Mouse (Mus musculus): ENCODE results near the gene Prnd.

The Prnd gene

DNA sequence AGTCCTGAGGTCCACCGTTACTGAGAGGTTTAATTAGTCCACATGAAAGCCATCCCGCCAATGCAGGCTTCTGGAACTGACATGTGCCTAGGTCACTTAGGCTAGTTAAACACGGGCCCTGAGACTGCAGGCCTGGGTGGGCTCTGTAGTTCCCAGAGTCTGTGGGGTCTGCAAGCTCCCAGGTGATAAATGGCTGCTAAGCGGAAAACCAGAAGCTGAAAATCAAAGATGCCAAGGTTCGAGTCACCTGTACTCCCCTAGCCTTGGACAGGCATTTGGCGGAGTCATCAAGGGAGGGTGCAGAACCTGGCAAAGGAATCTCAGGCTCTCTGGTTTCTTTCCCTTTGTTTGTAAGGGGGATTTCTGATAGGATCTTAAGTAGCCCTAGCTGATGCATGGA is 9.2 kb upstream of the Prnd start:
- DNase-seq = no peak

DNA sequence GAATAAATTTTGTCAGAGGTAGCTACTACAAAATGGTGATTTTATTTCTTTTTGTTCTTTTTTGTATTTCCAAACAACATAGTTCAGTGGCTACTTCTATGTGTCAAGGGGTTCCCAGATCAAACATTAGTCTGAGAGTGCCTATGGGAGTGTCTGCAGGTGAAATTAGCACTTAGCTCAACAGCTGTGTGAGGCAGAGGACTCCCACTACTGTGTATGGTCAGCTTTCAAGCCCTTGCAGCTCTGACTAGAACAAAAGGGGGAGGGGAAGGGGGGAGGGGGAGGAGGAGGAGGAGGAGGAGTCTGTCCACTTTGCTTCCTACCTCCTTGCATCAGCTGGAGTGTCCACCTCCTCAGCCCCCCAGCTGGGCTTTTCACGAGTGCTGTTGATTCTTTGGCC is 6.3 kb upstream of the Prnd start:
- no peak for DNase-seq

DNA sequence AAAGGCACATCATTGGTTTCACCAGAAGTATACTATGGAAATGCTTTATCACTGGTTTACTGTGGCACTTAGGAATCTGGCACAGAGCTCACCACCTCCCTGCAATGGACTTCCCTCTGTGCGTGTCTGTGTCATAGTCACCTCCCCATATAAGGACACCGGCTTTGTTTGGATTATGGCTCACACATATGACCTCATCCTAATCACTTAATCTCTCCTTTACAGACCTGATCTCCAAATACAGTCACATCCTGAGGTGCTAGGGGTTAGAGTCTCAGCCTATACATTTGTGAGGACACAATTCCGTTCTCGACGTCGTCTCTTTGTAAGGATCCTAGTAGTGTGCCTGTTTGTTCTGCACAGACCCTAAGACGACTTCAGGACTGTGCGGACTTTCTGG is 5.4 kb upstream of the Prnd start:
- DNase-seq = no peak

DNA sequence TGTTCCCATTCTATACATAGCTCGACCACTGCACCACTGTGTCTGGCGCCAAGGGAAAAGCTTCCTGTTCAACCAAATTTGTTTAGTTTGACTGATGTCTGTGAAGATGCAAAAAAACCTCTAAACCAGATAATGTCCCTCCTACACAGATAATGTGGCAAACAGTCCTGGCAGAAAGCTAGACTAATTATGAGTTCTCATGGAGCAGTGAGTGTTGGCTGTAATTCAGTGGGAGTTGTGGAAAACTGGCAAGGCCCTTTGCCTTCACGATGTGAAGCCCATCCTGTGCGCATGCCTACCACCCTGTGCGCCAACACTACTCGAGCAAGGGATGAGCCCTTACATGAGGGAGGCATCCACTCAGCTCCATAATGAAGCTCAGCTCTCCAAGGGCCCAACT is 4.9 kb upstream of the Prnd start:
- DNase-seq = no peak

DNA sequence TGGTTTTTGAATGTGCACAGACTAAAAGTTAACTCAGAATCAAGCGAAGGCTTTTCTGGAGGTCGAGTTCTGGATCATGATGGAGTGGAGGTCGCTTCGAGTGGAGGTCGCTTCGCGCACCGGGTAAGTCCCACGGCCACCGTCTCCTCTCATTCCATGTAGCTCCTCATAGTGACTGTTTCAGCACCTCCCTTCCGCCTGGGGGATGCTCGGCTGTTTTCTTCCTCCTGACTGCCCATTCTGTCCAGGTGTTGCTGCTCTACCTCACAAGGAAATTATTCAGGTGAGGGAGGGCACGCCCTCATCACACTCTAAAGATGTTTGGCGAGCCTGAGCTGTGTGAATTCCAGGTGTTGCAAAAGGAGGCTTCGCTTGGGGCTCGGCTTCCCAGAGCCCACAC is 4.3 kb upstream of the Prnd start:
- no peak for DNase-seq

DNA sequence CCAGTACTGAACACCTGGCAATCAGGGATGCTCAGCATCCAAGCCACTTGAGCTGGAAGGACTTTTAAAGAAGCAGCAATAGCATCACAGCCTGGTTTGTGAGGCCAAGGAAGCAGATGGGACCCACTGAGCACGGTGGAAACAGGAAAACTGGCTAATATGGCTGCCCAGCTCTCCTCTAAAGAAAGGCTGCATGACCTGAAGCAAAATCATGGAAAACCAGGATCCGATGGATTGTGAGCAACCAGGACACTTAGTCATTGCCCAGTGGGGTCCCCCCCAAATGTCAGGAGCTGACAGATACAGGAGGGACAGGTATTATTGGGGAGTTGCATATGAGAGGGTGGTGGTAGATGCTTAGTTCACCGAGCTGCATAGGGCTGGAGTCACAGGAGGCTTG is 2.5 kb upstream of the Prnd start:
- DNase-seq = no peak

DNA sequence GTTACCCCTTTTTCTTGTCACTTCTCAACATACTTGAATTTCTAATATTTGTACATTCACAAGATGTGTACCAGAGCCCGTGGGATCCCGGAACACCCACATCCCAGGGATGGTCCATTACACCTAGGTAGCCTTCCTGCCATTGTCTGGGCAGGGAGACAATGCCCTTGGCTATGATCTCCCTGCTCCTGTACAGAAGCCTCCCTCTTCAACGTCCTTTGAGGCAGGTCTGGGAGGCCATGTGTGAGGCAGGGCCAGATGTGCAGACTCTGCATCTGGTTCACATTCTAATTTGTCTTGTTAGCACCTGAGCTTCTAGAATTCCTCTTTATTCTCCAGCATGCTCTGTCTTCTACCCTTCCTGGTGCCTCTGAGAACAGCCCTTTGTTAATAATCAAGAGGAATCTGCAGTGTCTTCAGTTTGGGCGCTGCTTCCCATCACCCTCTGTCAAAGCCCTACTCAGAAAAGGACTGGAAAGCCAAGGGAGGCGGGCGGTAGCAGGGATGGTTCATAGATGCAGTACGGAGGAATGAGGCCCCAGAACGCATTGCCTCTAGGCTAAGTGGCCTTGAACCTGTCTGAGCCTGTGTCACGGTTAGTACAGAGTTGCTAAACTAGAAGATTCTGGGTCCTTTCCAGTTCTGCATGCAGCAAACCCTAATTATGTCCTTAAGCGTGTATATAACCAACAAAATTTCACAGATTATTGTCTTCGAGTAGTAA is 1.6 kb upstream of the Prnd start:
- no peak for DNase-seq

DNA sequence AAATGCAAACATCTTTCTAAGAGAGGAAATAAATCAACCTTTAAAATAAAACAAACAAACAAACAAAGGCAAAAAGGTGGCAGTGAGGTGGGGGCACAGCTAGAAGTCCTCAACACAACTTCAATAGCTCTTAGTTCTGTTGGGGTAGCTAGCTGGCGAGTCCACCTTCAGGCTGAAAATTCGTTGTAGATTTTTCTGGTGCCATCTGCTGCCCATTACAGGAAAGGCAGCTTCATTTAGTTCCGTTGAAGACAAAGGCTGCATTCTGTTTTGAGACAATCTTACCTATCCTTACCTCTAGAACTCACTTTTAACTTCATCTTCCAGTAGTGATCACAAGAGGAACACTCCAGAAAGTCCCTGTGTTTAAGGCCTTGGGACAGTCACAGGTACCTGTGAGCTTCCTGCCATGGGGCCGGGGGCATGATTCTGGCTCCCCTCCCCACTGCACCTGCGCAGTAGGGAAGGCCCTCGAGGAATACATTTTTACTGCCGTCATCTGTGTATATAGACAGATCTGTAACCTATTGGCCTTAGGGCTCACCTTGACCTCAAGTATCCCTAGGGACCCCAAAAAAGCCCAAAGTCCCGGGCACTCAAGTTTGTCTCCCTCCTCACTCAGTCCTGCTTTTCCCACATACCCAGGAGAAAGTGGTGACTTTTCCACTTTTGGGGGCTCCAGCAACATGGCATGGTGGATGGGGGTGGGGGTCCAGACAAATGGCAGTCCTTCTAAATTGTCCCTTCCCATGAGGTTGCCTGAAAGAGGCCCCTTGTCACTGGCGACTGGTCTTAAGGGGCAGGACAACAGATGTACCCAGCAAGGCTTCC is 679 bp upstream of the Prnd start:
- peak; percentile 67 for DNase-seq

DNA sequence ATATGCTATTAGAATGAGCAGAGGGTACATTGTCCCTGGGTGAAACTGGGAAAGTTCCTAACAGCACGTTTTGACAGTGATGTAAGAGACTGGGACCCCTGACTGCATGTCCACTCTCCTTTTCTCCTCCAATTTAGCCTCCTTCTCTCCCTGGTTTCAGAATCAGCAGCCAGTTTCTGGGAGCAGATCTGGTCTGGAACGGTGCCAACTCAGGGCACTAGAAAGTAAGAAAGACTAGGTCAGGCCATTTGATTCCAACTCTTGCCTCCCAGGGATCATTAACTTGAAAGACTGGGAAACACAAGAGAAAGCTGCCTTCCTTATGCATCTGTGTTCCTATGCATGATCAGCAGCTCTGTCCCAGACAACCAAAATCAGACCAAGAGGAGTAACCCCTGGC is 1.8 kb downstream of the Prnd start:
- DNase-seq = no peak

DNA sequence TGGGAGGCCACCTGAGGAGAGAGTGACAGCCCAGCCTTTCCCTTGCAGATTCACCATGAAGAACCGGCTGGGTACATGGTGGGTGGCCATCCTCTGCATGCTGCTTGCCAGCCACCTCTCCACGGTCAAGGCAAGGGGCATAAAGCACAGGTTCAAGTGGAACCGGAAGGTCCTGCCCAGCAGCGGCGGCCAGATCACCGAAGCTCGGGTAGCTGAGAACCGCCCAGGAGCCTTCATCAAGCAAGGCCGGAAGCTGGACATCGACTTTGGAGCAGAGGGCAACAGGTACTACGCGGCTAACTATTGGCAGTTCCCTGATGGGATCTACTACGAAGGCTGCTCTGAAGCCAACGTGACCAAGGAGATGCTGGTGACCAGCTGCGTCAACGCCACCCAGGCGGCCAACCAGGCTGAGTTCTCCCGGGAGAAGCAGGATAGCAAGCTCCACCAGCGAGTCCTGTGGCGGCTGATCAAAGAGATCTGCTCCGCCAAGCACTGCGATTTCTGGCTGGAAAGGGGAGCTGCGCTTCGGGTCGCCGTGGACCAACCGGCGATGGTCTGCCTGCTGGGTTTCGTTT is 2.4 kb downstream of the Prnd start:
- peak; percentile 17 for DNase-seq

DNA sequence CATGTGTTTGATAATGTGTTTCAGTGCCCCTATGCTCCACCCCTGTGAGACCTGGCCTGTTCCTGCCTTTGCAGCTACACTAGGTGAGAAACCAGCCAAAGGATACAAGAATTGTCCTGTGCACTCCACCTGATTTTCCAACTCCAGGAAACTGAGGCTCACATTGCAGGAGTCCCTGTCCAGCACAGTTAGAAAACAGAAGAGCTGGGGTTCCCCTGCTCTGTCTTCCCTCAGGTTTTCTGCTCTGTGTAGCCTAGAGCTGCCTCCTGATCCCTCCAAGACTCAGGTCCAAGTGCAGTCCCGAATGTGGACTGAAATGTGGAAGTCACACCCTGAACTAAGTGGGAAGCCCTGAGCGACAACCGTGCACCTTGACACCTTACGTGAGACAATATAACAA is 3.0 kb downstream of the Prnd start:
- DNase-seq = no peak

DNA sequence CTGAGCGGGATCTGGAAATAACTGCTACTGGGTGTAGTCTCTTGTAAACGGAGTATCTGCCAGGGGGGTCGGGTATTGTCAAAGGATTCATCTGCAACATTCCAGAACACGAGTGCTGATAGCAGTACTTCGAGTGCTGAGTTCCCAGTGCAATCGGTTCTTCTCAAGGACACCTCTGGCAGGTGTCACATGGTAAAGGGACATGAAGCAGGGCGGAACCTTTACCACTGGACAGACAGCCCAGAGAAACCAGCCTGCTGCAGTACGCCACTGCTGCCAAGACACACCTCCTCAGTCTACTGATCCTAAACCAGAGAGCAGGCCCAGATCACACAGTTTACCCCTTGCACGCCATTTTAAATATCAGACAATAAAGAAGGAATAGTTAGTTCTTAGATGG is 4.2 kb downstream of the Prnd start:
- no peak for DNase-seq

DNA sequence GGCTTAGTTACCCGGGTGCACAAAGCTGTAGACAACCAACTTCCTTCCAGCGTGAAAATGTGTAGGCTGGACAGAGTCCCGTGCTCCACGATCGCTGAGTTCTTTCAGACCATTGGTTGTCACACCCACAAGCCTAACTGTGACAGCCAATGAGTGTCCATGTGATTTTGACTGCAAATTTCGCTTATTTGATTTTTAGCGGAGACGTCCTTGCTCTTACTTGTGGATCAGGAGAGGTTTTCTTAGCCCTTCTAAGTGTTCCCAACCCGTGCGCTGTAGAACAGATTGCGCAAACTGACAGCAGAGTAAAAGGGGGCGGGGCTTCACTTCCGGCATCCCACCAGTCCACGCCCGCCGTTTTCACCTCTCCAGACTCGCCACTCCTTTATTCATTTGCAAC is 4.6 kb downstream of the Prnd start:
- DNase-seq = peak; percentile 76

DNA sequence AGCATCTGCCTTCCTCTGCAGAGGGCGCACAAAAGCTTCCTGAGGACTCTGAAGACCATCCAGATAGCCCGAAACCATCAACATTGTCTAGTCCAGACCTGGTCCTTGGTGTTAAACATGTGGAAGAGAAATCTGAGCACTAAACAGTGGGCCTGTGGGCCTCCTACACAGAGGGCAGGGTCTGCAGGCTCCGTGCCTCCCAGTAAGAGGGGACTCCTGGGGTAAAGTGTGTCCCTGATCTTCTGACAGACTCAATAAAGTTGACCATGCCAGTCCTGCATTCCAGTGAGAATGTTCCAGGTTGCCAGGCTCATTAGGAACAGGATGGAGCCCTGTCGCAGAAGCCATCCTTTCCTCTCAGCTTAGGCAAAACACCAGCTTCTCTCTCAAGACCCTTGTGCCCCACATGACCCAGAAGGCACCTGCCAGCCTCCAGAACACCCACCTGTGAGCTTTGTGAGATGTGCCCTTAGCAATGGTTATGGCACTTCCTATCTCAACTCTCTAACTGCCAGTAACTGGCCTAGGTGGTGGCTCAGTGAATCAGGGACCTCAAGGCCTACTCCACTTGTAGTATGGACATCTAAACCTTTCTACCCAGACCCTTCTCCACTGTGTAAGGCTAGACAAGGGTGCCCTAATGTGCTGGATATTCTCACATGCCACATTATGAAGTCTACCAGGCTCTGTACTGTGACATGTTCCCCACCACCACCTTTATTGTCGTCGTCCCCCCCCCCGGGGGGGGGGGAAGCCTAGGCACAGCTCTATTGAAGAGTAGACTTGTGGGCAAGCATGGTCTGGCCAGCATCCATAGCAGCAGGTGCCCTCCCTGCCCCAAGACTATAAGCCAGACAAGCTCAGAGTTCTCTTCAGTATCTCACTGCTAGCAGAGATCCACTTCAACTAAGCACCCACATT is 5.9 kb downstream of the Prnd start:
- no peak for DNase-seq

DNA sequence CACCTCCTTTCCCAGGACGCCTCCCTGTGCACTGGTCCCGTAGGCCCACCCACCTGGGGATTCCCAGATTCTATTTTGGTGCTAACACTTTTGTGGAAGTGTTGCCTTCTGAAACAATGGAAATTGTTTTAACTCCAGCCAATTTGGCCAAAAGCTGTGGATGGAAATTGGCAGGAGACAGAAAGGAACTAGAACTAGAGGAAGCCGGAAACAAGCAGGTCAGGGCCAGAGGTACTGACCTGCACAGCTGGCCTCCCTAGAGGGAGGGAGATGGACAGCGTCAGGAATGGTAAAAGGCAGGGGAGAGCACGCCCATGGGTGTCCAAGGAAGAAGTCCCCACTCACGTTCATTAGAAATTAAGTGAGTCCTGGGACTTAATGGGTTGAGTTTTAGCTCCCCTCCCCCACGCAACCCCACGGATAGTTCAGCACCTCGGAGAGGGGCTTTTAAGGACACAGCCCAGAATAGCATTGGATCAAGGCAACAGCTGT is 7.1 kb downstream of the Prnd start:
- no peak for DNase-seq

DNA sequence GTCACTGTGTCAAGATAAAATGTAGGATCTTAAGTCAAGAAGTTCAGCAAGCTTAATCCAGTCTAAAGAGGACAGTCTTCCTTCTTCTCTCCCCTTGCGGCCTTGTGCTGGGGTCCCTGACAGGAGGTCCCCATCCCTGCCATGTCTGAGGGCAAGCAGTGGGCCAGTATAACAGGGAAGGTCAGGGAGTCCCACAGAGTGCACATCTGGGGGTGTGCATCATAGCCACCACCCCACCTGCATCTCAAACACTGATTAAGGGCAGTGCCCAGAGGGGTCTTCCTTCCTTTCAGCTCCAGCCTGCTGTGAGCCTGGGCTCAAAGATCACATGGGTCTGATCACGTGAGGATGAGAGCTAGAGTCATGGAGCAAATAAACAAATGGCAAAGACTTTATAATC is 11.0 kb downstream of the Prnd start:
- no peak for DNase-seq

DNA sequence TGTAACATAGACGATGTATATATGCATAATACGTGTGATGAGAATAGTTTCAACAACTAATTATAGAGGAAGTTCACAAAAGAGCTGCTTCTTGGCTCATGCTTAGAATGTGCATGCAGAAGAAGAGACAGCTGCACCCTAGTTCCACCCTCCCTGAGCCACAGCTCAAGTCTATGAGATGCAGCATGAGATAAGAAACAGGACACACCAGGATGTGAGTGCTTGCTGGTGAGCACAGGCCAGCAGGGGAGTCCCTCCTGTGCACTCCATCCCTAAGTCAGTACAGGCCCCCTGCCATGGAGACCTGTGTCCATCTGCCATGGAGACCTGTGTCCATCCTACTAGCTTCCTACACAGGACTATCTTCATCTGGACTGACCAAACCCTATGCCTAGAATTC is 19.9 kb downstream of the Prnd start:
- peak; percentile 8 for DNase-seq

DNA sequence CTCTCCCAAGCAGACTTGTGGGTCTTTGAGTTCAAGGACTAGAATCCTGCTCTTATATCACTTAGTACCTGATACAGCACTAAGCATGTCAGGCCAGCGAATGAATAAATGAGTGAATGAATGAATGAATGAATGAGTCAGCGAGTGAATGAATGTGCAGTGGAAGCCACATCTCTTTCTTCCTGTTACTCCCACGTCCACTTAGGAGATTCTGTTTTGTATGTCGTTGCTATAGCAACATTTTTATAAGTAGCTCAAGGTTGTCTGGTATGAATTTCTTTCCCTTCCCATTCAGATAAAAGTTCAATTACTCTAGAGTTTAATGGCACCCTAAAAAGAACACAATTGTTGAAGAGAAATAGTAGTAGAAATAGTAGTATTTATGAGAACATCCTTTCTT is 20.4 kb downstream of the Prnd start:
- no peak for DNase-seq

DNA sequence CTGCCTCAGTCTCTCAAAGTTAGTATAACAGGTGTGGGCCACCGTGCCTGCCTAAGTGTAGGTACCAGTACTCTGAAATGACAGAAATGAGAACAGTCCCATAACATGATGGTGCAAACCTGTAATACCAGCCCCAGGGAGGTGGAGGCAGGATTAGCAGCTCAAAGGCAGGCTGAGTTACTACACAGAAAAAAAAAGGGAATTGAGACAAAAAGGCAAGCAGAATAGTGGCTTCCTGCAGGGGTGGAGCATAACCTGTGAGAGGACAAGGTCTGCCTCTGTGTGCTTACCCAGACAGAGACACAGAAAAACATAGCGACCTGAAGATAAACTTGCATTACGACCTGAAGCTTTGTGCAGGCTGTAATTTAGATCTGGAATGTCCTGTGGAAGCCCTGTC is 26.0 kb downstream of the Prnd start:
- DNase-seq = peak; percentile 2

DNA sequence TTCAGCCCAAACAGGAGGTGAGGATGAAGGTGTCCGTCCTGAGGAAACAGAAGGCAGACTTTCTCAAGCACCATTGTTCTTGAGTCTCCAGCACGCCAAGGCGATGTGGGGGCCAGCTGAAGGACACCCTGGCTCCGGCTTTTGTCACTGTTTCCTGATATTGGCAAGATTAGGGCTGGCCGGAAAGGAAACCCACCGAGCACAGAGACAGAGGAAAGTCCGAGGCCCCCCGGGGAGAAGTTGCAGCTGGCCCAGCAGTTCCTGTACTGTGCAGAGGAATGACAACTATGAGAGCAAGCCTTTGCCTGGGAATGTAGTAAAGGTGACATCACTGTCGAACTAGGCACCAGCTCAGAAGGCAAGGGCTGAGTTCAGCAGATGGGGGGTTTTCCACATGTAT is 30.2 kb downstream of the Prnd start:
- DNase-seq = peak; percentile 3

DNA sequence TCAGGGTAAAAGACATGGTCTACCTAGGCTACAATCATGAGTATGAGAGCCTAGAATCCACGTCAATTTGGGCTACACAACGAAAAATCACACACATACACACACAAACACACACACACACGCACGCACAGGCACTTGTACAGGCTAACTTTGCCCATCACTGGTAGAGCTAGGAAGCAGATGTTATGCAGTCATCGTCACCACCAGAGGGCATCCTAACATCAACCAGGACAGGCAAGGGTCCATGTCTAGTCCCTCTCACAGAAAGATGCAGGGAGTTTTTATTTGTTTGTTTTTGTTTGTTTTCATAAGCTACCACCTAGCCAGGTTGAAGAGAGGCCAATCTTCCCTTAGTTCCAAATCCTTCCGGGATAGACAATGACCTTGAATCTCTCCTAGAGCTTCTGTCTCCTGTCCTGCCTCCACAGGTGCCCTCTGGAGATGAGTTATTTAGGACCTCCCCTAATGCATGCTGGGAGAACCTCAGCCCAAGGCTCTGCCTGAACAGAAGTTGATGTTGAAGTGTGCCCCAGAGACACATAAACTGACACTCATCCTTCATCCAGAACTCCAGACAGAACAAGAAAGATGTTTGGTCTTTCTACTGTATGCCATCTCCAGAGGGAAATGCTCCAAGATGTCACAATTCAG is 32.0 kb downstream of the Prnd start:
- DNase-seq = peak; percentile 74

DNA sequence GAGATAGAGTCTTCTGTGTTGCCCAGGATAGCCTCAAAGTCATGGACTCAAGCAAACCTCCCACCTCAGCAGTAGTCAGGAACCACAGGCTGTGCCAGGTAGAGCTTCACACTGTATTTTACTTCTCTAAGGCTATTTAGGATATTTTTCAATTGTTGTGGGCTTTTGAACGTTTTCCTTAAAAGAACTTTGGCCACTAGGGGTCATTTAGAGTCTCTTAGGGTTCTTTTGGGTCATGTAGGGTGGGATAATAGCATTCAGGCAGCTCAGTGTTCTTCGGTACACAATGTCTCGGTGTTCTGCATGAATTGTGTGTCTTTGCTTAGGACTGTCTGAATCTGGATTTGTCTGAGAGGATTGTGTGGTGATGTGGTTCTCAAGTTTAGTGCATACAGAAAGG is 37.3 kb downstream of the Prnd start:
- peak; percentile 2 for DNase-seq

Measured in thymus, postnatal 4 days (tissue).